Mouse (Mus musculus): Measurements from ENCODE around the gene Arhgef7. TPM values are rescaled to one million over a fixed set of nuclear protein-coding genes. Genes with fewer than 3 reads are reported as not detected.

The Arhgef7 gene
- polyA plus RNA-seq, 1 experiment = 27.4 TPM

DNA sequence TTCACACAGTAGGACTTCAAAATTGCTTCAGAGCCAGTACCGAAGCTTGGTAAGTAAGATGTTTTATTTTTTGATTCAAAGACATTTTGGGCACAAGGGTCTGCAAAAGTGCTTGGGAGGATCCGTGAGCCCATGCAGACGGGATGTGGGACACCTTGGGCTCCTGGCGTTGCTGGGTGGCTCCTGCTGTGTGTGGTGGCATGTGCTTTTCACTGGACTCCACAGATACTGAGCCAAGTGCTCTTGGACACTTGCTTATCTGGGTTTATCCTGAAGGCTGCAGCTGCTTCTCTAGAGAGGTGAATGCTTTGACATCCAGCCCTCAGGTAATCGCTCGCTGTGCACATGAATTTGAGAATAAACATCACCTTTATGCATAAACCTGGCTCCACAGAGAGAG is 55.1 kb downstream of the Arhgef7 start:
- no peaks in the 10 kb centered on the region; the same call in 1 of the 2 replicates for H3K4me1 ChIP-seq (ENCODE audit: control insufficient read depth, insufficient read depth, insufficient read length, low read length)
- no peak overlapping the region for H3K4me3 ChIP-seq (ENCODE audit: low read depth, low read length)
- TF ChIP-seq POLR2A (IDR thresholded peaks at IDR 0.05; ENCODE audit: low read depth, low read length) (no peak), CTCF (IDR thresholded peaks at IDR 0.05; ENCODE audit: extremely low read depth, insufficient read length, insufficient replicate concordance, low read depth, low read length) (no peak)
- H3K36me3 ChIP-seq (ENCODE audit: control insufficient read depth, insufficient read depth, low read length) = peaks cover 33% of the 10 kb centered on the region
- H3K27me3 ChIP-seq (ENCODE audit: control insufficient read depth, insufficient read depth, low read length) = no peaks in the 10 kb centered on the region
- no peak overlapping the region for H3K27ac ChIP-seq (ENCODE audit: insufficient read depth, low read depth, low read length)
- WGBS = 91% methylated on average over 6 of the region's 6 CpGs

DNA sequence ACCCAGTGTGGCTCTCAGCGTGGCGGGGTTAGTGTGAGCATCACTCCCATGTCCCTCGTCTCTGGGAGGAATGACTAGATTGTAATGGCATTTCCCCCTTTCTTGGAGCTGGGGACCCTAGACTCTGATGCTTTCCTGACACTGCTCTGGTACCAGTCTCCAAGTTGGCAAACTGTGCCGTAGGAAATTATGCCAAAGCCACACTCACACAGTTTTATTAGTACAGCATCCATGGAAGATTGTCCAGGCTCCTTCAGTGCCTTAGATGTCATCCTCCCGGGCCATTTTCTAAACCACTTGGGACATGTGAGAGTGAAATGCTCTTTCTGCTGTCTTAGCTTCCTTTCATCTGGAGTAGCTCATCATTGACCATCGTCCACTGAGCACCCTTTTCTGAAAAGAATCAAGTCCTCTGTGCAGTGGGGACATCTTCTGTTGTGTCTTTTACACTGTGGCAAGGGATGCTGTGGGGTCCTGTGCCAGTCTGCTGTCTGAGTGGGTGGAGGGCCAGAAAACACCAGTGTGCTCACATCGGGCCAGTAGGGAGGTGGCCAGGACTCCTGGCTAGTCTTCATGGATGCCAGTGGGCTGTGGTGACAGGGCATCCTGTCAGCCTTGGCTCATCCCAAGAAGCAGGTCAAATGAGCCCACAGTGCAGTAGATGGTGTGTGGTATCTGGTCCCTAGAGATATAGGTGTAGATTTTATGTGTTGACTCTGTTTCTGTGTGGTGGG is 56.5 kb downstream of the Arhgef7 start:
- TF ChIP-seq POLR2A (IDR thresholded peaks at IDR 0.05; ENCODE audit: low read depth, low read length) (no peak), CTCF (IDR thresholded peaks at IDR 0.05; ENCODE audit: extremely low read depth, insufficient read length, insufficient replicate concordance, low read depth, low read length) (no peak)
- WGBS = 84% methylated on average over 7 of the region's 7 CpGs
- no peak overlapping the region for H3K27ac ChIP-seq (ENCODE audit: insufficient read depth, low read depth, low read length)

DNA sequence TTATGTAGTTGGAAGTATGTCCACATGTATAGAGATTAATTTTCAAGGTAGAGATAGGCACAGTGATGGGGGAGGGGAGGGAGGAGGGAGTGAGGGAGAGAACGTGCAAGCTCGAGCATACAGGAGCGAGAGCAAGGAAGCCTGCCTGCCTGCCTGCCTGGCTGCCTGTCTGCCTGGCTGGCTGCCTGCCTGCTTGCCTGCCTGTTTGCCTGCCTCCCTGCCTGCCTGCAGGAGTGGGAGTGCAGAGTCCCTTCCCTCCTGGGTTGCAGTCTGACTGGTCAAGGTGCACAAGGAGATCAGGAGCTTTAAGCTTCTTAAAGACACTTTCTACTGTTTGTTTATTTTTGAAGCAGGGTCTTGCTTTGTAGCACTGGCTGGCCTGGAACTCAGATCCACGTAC is 57.6 kb downstream of the Arhgef7 start:
- TF ChIP-seq CTCF (IDR thresholded peaks at IDR 0.05; ENCODE audit: extremely low read depth, insufficient read length, insufficient replicate concordance, low read depth, low read length) (no peak), POLR2A (IDR thresholded peaks at IDR 0.05; ENCODE audit: low read depth, low read length) (no peak)
- no peak overlapping the region for H3K27ac ChIP-seq (ENCODE audit: insufficient read depth, low read depth, low read length)
- WGBS = 70% methylated on average over 4 of the region's 4 CpGs
- H3K36me3 ChIP-seq (ENCODE audit: control insufficient read depth, insufficient read depth, low read length) = peaks cover 34% of the 10 kb centered on the region
- no peak overlapping the region for H3K4me3 ChIP-seq (ENCODE audit: low read depth, low read length)
- no peaks in the 10 kb centered on the region for H3K27me3 ChIP-seq (ENCODE audit: control insufficient read depth, insufficient read depth, low read length)
- no peaks in the 10 kb centered on the region for H3K4me1 ChIP-seq (ENCODE audit: control insufficient read depth, insufficient read depth, insufficient read length, low read length)

More for the DNA sequence above, 56.5 kb downstream of the Arhgef7 start:
- Histone ChIP-seq H3K4me3 (ENCODE audit: low read depth, low read length) (no peak overlapping the region), H3K36me3 (ENCODE audit: control insufficient read depth, insufficient read depth, low read length) (peaks cover 34% of the 10 kb centered on the region), H3K4me1 (ENCODE audit: control insufficient read depth, insufficient read depth, insufficient read length, low read length) (no peaks in the 10 kb centered on the region; the same call in 1 of the 2 replicates), H3K27me3 (ENCODE audit: control insufficient read depth, insufficient read depth, low read length) (no peaks in the 10 kb centered on the region)

DNA sequence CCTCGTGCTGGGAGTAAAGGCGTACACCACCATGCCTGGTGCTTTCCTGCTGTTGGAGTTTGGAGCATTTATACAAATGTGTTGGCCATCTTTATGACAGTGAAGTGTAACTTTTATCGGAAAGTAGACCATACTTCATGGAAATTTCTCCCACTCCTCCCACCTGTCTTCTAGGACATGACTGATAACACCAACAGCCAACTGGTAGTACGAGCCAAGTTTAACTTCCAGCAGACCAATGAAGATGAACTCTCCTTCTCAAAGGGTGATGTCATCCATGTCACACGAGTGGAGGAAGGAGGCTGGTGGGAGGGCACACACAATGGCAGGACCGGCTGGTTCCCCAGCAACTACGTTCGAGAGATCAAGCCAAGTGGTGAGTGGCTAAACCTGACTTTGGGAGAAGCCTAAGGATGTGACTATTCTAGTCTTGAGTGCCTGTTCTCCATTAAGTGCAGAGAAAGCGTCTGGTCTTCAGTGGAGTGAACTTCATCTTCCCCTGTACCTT is 58.1 kb downstream of the Arhgef7 start:
- Histone ChIP-seq H3K4me3 (ENCODE audit: low read depth, low read length) (no peak overlapping the region), H3K4me1 (ENCODE audit: control insufficient read depth, insufficient read depth, insufficient read length, low read length) (no peaks in the 10 kb centered on the region), H3K36me3 (ENCODE audit: control insufficient read depth, insufficient read depth, low read length) (peaks cover 34% of the 10 kb centered on the region), H3K27me3 (ENCODE audit: control insufficient read depth, insufficient read depth, low read length) (no peaks in the 10 kb centered on the region), H3K27ac (ENCODE audit: insufficient read depth, low read depth, low read length) (no peak overlapping the region)
- WGBS = 78% methylated on average over 9 of the region's 9 CpGs
- TF ChIP-seq POLR2A (IDR thresholded peaks at IDR 0.05; ENCODE audit: low read depth, low read length) (no peak), CTCF (IDR thresholded peaks at IDR 0.05; ENCODE audit: extremely low read depth, insufficient read length, insufficient replicate concordance, low read depth, low read length) (no peak)

DNA sequence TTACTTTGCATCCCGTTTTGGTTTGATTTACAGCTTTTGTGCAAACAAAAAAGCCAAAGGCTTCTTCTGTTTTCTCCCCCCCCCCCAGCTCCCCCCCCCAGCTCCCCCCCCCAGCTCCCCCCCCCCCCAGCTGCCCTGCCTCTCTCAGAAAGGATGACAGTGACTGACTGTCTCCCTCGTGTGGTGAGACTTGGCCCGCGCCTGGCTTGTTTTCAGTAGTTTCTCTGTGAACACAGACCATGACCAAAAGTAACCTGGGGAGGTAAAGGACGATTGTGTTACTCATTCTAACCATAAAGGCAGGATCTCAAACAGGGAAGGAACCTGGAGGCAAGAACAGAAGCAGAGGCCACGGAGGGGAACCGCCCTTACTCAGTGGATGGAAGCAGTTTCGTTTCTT is 60.7 kb downstream of the Arhgef7 start:
- H3K4me1 ChIP-seq (ENCODE audit: control insufficient read depth, insufficient read depth, insufficient read length, low read length) = no peaks in the 10 kb centered on the region
- H3K27ac ChIP-seq (ENCODE audit: insufficient read depth, low read depth, low read length) = no peak overlapping the region
- WGBS = 47% methylated on average over 8 of the region's 8 CpGs
- TF ChIP-seq POLR2A (IDR thresholded peaks at IDR 0.05; ENCODE audit: low read depth, low read length) (no peak), CTCF (IDR thresholded peaks at IDR 0.05; ENCODE audit: extremely low read depth, insufficient read length, insufficient replicate concordance, low read depth, low read length) (peak; percentile 32; the same call in 1 of the 2 replicates)
- H3K27me3 ChIP-seq (ENCODE audit: control insufficient read depth, insufficient read depth, low read length) = no peaks in the 10 kb centered on the region
- H3K4me3 ChIP-seq (ENCODE audit: low read depth, low read length) = no peak overlapping the region
- peaks cover 30% of the 10 kb centered on the region for H3K36me3 ChIP-seq (ENCODE audit: control insufficient read depth, insufficient read depth, low read length)

DNA sequence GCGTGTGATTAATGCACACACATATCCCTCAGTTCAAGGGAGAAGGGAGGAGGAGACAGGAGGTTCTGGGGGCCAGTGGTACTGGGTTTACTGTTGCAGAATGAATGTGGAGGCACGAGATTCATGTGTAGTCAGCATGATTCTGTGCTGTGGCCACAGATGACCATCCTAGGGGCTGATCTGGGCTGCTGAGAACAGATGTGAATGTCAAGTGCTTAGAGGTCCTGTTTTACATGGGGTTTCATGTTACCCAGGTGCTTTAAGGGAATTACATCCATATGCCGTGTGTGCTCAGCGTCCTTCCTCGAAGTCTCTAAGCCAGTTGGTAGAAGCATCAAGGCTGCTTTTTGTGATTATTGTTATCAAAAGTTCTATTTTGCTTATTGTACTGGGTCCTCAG is 61.6 kb downstream of the Arhgef7 start:
- H3K27me3 ChIP-seq (ENCODE audit: control insufficient read depth, insufficient read depth, low read length) = no peaks in the 10 kb centered on the region
- H3K4me1 ChIP-seq (ENCODE audit: control insufficient read depth, insufficient read depth, insufficient read length, low read length) = no peaks in the 10 kb centered on the region
- no peak overlapping the region for H3K27ac ChIP-seq (ENCODE audit: insufficient read depth, low read depth, low read length)
- WGBS = 93% methylated on average over 5 of the region's 5 CpGs
- peaks cover 25% of the 10 kb centered on the region for H3K36me3 ChIP-seq (ENCODE audit: control insufficient read depth, insufficient read depth, low read length)
- H3K4me3 ChIP-seq (ENCODE audit: low read depth, low read length) = no peak overlapping the region
- TF ChIP-seq POLR2A (IDR thresholded peaks at IDR 0.05; ENCODE audit: low read depth, low read length) = no peak
- no peak for TF ChIP-seq CTCF (IDR thresholded peaks at IDR 0.05; ENCODE audit: extremely low read depth, insufficient read length, insufficient replicate concordance, low read depth, low read length)

DNA sequence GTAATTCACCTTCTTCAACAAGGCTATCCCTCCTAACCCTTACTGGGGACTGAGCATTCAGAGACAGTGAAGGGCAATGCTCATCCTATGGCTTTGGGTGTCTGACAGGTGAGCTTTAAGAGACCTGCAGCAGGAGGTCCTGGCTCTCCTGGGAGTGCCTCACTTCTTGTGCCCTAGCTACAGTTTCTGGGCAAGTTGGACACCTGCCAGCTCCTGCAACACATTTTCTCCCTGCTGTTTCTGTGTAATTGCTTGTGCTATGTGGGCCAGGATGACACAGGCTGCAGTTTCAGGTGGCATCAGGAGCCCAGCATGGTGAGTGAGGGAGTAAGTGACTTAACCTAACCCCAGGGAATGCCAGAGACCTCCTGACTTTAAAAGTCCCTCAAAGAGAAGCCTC is 67.4 kb downstream of the Arhgef7 start:
- H3K36me3 ChIP-seq (ENCODE audit: control insufficient read depth, insufficient read depth, low read length) = peaks cover 24% of the 10 kb centered on the region
- H3K4me1 ChIP-seq (ENCODE audit: control insufficient read depth, insufficient read depth, insufficient read length, low read length) = no peaks in the 10 kb centered on the region
- H3K27me3 ChIP-seq (ENCODE audit: control insufficient read depth, insufficient read depth, low read length) = no peaks in the 10 kb centered on the region
- H3K27ac ChIP-seq (ENCODE audit: insufficient read depth, low read depth, low read length) = no peak overlapping the region
- no peak overlapping the region for H3K4me3 ChIP-seq (ENCODE audit: low read depth, low read length)
- no peak for TF ChIP-seq CTCF (IDR thresholded peaks at IDR 0.05; ENCODE audit: extremely low read depth, insufficient read length, insufficient replicate concordance, low read depth, low read length)
- no peak for TF ChIP-seq POLR2A (IDR thresholded peaks at IDR 0.05; ENCODE audit: low read depth, low read length)

Measured in small intestine, adult 2 months (tissue).